Mouse (Mus musculus): Measurements from ENCODE around the gene Hist2h4. TPM values are rescaled to one million over a fixed set of nuclear protein-coding genes. Genes with fewer than 3 reads are reported as not detected.
"Not testable (repeated sequence)": the region's sequence is repeated elsewhere in the genome, so short reads cannot be mapped to it uniquely, and the experiment has no call there.

The Hist2h4 gene
- total RNA-seq, 2 experiments from 2014 or later = 7.5 to 8.7 TPM

DNA sequence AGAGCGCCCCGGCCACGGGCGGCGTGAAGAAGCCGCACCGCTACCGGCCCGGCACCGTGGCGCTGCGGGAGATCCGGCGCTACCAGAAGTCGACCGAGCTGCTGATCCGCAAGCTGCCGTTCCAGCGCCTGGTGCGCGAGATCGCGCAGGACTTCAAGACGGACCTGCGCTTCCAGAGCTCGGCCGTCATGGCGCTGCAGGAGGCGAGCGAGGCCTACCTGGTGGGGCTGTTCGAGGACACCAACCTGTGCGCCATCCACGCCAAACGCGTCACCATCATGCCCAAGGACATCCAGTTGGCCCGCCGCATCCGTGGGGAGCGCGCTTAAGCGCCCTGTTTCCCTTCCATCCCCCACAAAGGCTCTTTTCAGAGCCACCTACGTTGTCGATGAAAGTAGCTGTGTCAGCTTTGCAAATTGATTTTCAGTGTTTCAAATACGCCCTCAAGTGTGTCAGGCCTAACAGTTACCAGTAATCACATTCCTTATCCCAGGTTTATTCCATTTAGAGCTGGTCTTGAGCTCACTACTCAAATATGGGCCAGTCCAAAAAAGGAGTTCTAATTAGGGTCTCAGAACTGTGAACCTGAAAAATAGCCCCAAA, 5.8 kb upstream of the Hist2h4 start:
- DNase-seq = not testable (repeated sequence)

DNA sequence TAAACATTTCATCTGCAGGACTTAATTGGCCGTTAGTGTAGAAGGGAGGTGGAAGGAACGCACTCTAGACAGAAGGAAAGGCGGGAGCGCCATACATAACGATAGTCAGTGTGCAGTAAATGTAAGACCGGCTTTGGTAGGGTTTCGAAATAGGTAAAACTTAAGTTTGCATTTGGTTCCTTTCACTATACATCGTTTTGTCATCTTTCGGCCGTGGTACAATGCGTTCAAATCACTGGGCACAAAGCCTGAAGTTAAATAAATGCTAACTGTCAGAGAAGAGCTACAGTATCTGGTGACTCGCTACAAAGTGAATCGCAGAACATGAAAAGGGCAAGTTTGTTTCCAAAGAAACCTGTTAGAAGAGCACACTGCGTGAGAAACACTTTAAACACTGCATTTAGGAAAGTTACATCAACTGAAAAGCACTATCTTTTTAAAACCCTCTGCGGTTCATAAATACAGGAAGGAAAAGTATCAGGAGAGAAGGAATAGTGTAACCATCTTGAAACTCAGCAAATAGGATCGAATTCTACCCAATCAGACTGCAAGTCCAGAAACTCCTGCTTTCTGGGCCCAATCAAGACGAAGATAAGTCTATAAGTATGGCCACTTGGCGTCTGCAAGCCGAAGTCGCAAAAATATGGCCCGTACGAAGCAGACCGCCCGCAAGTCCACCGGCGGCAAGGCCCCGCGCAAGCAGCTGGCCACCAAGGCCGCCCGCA, 5.1 kb upstream of the Hist2h4 start, which contains the start of gene Hist2h3b:
TSS of gene Hist2h3b (plus strand) at position 604 of the 725 bp plus-strand sequence.
- DNase-seq = peak; percentile 74

DNA sequence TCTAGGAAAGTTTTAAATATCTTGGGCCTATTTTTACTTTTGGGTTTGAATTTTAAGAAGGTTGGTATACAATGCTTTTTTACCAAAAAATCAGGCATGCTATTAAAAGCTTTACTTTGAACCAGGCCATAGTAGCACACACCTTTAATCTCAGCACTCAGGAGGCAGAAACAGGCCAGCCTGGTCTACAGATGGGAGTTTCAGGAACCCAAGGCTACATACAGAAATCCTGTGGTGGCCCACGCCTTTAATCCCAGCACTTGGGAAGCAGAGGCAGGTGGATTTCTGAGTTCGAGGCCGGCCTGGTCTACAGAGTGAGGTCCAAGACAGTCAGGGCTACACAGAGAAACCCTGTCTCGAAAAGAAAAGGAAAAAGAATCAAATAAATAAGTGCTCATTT, 4.4 kb upstream of the Hist2h4 start:
- DNase-seq = no peak

DNA sequence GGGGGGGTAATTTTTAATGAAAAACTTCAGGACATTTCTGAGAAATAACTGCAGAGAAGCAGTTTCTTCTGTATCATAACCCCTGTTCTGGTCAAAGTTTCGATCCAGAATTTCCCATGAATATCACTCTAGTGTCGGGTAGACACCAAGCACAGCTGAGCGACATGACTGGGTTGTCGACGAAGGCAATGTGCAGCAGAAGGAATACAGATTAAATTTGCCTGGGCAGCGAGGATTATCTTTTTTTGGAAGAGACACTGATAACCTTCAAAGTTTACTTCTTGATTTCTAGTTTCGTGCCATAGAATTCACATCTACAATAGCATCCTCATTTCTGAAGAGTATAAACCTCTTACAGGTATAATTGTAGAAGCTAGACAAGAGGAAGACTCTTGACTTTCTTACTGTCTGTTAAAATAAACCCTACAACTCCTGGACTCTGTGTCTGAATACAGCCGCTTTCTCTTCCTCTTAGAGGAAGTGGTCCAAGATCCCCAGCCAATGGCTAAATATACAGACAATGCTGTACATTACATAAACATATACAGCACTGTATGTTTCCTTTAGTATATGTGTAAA, 3.1 kb upstream of the Hist2h4 start:
- DNase-seq = no peak

DNA sequence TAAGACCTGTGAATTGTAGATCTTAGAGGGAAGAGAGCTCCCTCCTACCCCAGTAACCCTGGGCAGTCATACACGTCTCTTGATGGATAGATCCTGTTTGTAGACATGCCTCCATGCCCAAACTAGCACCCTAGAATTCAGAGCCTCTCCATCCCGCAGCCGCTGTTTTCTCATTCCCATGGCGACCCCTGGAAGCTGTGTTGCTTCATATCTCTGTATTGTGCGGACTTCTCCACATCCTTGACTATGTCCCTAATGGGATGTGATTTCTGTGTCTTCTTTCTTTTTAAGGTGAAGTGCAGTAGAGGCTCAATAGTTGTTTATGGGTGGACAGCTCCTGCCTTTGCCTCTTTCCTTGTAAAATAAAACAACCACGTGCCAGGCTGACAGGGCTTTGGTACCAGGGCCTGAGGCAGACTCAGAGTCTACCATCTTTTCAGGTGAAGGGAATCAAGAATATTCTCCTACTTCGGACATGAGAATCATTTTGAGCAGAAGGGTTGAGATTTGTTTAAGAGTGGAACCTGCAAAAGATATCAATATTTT, 1.4 kb upstream of the Hist2h4 start:
- no peak for DNase-seq

DNA sequence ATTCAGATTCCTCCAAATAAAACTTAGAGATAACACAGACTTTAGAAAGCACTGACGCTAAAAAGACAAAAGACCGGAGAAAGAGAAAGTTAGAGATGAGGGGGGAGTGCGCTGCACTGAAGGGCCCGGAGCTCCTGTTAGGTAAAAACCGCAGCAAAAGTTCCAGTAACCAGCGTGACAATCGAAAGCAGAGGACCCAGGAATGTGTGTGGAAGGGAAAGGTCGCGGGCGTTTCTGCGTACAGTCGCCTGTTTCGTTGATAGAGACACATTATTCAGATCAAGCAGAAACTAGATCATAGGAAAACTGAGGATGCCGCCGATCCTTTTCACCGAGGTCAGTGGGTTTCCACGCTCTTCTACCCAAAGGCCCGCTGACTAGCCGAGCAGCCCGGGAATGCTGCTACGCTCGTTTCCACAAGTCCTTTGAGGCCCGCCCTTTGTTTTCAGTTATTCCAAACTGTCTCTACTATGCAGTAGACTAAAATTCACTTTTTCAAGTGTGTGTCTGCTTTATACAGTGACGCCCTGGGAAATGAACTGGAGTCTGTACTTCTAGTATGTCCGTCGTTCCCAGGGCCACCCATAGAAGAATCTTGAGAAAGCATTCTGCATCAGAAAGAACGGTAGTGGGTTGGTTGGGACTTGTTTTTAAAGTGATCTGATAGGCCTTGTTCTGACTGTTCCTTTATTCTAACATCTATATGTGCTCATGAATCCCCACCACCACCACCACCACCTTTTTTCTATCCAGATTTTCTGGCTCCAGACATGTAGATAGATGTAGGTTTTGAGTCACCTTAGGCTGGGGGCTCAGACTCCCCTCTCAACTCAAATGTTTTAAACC, 670 bp upstream of the Hist2h4 start:
- no peak for DNase-seq

DNA sequence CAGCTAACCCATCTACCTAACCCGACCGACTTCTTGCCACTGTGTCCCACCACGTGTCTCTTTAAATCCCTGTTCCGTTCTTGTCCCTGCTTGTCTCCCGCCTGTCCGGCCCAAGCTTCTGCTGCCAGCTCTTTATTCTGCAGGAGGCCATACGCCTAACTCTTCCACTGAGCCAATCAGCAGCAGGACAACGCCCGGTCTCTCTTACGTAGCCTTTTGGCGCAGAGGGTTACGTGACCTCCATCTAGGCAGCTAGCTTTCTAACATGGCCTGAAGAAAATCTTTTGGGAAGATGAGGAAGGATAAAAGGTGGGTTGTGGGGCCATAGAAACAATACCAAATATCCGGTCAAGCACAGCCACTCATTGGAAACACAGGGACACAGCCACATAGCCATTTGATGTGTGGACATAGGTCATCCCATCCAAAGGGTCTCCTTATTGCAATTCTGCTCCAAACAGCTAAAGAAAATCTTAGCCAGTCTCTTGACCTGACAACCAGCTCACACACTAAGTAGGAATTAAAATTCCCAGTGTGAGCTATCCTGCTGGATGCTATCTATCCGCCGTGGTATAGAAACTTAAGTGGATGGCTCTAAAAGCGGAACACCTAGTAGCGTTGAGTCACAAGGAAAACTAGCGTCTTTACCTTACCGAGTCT, 765 bp downstream of the Hist2h4 start:
- peak; percentile 86 for DNase-seq

DNA sequence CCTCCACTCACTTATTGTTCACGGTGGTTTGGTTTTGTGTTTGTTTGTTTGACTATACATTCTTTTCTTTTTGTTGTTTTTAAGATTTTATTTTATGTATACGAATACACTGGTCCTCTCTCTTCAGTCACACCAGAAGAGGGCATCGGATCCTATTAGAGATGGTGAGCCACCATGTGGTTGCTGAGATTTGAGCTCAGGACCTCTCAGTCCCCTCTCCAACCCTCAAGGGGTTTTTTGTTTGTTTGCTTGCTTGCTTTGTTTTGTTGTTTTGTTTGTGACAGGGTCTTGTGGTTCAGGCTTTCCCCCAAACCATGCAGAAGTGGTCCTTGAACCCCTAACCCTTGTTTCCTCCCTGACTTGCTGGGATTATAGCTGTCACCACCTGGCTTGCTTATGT, 1.5 kb downstream of the Hist2h4 start:
- DNase-seq = no peak

DNA sequence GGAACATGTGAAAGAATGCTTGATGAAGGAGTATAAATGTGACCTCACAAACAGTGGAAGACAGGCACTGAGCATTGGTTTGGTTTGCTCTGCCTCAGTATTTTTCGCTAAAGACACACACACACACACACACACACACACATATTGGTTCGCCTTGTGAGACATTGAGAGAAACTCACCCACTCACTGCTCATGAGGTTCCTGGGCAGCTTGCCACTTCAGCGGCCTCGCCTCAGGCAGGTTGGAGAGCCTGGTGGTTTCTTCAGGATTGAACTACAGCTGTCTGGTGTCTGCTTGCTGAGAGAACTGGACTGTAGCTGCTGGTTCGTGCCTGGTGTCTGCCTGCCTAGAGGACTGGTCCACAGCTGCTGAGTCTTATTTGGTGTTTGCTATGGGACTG, 2.9 kb downstream of the Hist2h4 start:
- no peak for DNase-seq

DNA sequence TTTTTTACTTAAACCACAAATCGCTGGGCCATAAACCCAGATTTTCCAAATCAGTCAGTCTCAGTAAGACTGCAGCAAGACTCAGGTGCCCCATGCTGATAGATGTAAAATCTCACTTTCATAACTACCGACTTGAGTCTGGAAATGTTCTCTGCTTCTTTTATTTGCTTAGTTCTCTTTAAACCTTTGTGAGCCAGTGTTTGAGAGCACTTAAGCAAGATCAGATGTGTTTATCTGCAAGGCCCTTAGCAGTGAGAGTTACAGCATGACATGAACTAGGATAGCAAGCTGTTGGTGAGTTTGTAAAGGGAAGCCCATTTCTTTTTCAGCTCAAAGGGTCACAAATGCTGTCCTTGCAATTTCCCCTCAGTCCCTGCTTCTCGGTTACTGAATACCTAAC, 5.9 kb downstream of the Hist2h4 start:
- no peak for DNase-seq

DNA sequence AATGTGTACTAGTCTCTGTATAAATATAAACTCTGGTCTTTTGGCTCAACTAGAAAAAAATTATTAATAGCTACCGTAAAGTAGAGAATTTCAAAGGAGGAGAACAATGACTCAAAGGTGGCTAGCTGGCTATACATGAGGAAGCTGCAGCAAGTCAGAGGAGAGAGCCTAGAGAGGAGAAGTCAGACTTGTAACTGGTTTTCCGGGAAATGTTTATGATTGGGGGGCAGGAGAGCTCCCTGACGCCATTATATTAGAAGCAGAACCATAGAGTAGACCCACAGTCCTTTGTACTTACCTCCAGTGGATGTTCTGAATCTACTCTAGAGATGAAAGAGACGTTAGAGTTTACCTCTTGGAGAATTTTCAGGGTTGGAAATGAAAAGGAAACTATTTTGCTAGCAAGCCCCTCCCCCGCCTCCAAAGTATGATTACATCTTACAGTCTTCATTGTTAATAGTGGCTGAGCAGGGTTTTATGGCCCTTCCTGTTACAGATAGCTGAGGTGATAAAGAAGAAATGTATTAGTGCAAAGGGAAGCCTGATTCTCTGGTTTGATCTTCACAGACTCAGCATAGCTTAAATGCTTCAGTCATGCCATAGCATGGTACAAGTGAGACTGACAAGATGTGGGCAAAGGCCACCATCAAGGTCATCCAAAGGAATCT, 7.1 kb downstream of the Hist2h4 start:
- DNase-seq = no peak

DNA sequence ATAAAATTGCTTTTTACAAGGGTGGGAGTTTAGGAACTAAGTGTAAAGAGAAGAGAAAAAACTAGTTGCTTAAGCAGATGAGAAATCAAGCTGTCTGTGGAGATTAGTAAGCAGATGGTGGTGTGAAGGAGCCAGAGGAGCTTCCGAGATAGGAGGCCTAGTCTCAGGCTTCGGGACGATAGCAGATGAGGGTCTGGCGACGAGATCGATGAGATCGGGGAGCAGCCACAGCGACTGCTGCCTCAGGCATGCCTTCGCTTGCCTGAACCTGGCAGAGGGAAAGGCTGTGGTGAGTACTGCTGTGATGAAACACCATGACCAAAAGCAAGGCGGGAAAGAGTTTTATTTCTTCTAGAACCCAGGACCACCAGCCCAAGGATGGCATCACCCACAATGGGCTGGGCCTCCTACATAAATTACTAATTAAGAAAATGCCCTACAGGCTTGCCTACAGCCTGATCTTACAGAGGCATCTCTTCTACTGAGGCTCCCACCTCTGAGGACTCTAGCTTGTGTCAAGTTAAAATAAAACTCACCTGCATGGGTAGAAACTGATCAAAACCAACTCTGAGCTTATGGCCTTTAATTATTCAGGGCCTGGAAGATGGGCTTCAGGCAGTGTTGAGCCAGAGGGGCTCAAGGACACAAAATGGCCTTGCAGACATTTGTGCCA, 8.3 kb downstream of the Hist2h4 start:
- DNase-seq = no peak

DNA sequence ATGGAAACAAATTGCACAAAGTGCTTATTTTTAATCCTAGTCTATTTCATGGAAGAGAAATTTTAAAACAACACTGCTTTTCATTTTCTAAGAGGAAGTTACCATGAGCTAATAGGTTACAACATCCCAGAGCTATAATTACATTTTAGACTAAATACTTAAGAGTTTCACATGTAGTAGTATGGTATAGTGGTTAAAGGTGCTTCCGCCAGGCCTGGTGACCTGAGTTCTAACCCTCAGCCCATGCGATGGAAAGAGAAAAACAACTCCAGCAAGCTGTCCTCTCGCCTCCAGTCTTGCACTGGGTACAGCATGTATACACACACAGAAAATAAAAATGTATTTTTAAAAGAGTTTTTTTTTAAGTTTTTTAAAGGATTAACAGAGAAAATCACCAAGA, 11.3 kb downstream of the Hist2h4 start:
- no peak for DNase-seq

DNA sequence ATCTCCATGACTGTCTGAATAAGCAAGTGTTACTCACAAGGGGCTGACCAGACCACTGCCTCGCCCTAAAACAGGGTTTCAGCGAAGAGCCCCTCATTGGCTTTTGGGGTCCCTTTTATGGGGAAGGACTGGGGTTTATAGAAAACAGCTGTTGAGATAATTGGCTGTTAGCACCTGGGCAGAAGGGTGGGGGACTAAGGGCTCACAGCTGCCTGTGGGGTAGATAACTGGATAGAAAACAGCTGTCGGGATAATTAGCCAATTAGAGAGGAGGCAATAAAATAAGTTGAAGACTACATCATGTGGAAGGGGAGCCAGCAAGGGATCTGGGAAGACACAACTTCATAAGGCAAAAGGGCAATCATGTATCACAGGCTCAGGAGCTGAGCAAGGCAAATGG, 12.2 kb downstream of the Hist2h4 start:
- DNase-seq = no peak

DNA sequence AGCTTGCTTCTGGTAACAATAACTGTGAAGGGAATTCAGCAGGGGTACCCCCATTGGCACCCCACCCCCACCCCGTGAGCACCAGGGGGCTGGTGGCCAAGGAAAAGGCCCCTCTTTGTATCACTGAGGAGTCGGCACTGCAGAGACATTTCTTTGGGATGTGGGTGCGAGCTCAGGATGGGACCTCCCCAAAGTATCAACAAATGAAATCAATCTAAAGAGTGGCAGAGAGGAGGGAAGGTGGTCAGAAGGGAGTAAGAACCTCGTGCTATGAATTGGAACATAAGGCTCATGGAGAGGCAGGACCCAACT, 14.1 kb downstream of the Hist2h4 start:
- DNase-seq = no peak

DNA sequence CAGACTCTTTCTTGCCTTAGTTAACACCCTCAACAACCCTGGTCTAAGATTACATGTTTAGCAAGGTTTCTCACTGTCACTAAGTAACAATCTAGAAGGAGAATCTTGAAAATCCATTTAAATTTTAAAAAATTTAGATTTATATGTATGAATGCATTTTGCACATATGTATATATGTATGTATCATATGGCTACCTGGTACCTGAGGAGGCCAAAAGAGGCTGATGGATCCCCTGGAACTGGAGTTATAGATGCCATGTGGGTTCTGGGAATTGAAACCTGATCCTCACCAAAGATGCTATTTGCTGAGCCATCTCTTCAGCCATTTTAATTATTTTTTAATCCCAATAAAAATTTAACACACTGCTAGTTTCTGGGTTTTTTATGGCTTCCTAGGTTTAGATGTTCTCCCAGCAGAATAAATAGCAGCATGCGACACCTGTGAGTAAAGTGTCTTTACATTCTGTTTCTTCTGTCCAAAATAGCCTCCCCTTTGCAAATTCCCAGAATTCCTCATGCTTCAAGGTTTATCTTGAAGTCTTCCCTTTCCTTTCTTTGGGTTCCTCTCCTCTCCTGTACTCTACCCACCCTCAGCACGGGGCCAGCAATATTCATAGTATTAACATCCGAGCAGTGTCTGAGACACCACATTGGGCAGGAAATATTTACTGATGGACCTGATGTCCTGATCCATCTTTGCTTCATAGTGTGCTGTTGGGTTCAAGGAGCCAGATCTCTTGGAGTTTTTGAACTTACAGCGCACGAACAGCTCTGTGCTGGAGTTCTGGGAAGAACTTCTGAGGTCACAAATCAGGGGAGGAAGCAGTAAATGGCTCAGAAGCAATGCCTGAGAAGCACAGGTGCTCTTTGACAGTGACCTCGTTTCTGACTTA, 14.7 kb downstream of the Hist2h4 start:
- DNase-seq = no peak

DNA sequence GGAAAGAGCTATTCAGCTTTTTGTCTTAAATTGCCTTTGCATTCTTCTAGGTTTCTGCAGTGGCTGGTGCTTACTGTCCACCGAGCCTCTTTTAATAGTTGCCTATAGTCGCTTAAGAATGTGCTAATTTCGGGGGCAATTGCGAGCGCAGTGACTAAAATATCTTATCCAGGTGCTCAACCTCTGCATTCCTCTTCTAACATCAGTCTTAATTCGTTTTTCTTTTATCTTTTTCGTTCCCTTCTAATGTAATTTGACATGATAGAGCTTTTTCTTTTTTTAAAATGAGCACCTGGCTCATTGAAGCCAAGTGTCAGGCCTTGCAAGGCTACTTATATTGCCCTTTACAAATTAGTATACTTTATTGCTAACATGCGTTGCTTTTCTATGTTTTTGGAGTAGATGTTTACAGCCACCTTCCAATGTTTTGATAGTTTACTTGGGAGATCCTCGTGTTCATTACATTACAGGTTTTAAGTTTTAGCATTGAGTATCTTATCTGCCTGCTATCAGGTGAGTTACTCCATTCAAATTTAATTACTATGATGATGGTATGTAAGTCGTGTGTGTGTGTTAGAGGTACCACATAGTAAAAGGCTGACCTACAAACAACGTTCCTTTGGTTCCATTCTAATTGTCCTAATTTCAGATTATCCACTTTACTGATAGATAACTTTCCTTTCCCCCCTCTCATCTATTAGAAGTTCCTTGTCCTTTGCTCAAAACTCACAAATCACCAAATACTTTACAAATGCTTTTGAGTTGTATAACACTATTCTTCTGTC, 15.6 kb downstream of the Hist2h4 start:
- DNase-seq = no peak

DNA sequence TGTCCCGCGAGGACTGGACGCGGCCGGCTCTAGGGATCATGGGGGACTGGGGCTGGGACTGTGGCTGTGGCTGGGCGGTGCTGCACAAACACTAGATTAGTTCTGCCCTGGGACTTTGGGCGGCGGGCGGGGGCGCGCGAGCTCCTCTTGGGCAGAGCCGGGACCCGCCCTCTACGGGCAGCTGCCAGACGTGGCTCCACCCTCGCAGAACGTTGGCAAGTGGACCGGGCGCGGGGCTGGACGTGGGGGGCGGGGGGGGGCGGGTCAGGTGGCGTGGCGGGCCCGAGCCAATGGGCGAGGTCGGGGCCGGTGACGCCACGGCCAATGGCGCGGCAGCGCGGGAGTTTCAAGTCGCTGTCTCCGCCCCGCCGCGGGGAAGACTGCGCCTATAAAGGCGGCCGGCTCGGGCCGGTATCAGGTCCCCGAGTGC, 16.7 kb downstream of the Hist2h4 start, which contains the start of gene Hist2h3c1:
TSS of gene Hist2h3c1 (plus strand) at position 259 of the 430 bp plus-strand sequence.
- DNase-seq = peak; percentile 47

DNA sequence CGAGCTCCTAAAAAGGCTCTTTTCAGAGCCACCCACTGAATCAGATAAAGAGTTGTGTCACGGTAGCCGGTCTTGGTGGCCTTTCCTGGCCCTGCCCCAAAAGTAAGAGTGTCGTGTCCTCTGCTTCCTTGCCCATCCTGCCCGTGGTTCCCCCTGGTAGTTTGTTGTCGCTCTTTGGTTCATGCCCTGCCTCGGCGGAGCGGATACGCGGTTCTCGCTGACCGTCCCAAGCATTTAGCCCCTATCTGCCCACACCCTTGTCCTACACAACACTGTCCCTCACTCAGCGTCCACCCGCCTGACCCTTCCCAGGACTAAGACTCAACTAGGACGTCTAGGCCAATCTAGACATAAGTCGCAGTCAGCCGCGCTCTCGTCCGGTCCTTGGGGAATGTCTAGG, 17.1 kb downstream of the Hist2h4 start:
- not testable (repeated sequence) for DNase-seq
